Mouse (Mus musculus) colon, adult 2 months (tissue): Measurements from ENCODE around the gene Olfr466. TPM values are rescaled to one million over a fixed set of nuclear protein-coding genes. Genes with fewer than 3 reads are reported as not detected.

Source experiments
- polyA plus RNA-seq: library from polyadenylated mRNA; depleted of rRNA; stranded (reverse); fragments of >200 nt; gene quantifications from 2 replicates; pipeline ENCODE4 v1.2.3, GENCODE M21; 2012; rRNA removed

Olfr466 gene
- not detected in 2 replicates for polyA plus RNA-seq

DNA sequence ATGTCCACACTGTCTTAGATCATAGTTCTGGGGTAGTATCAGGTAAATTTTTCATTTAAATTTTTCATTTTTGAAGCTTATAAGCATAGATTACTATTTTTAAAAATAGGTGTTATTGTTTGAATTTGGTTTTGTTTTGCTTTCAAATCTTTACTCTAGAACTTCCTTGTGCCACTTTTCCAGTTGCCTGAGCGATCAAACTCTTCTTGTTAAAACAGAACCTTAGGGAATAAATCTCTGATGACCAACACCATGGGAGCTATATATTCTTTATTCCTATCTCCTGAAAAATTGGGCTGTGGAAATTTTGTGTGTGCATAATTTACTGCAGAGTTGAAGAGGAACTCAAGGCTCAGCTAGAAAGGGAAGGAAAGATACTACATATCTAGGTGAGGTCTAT is at the start of gene Olfr466:
TSS of gene Olfr466 (plus strand) at position 301 of the 400 bp plus-strand sequence.

DNA sequence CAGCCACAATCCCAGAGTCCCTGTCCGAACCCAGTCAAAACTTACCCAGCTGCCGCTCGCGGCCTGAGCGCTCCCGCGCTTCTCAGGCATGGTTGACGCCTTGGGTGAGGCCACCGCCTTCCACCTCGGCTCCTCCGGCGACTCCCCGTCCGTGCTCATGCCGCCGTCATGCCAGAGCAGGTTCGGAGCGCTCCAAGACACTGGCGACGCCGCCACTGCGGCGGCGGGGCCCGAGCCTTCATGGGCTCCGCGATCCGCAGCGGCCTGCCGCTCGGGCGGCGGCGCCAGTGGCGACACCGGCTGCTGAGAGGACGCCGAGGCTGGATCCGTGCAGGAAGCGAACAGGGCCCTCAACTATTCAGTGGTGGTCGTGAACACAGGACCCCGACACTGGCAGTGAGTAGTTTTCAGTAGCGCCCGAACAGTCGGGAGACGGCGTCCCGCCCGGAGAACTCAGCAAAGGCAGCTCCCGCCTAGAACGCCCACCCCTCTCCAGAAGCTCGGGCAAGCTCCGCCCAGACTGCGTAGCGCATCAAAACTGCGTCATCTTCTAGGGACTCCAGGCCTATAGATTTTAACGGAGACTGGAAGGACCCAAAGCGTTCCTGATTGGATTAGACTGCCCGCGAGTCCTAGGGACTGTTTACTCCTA is 37.5 kb upstream of the Olfr466 start, which contains the start of gene Mfsd14b:
TSS of gene Mfsd14b (minus strand) at position 517 of the 652 bp plus-strand sequence.

DNA sequence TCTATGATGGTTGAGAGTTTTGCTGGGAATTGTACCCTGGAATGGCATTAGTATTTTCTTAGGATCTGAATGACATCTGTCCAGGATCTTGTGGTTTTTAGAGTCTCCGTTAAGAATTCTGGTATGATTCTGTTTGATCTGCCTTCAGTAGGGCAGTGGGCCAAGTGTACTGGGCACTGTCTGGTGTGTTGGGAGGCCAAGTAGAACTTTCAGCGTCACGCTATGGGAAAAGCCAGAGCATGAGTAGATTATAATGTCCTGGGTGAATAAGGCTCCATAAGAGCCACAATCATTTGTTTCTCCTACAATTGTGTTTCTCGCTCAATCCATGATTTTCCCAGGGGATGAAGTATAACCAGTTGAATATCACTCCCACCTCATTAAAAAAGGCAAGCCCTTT is 12.3 kb upstream of the Olfr466 start, which contains the start of gene Olfr465-ps1:
TSS of gene Olfr465-ps1 (plus strand) at position 301 of the 400 bp plus-strand sequence.

Other genes starting within 250 kb of the Olfr466 start
- 0.17 and 0.23 TPM in 2 replicates for gene Cntnap3, start 246.3 kb upstream of the Olfr466 start, polyA plus RNA-seq
- not detected in 2 replicates for gene Spata31, start 232.8 kb upstream of the Olfr466 start, polyA plus RNA-seq
- not detected in 2 replicates for gene Spata31d1c, start 117.2 kb upstream of the Olfr466 start, polyA plus RNA-seq
- gene Prss47, start 97.5 kb upstream of the Olfr466 start, polyA plus RNA-seq: not detected in 2 replicates
- 21.1 and 23.9 TPM in 2 replicates for gene Mfsd14b, start 37.3 kb upstream of the Olfr466 start, polyA plus RNA-seq
- not detected in 2 replicates for gene Olfr465-ps1, start 12.2 kb upstream of the Olfr466 start, polyA plus RNA-seq
- not detected in 2 replicates for gene Nlrp4f, start 55.7 kb downstream of the Olfr466 start, polyA plus RNA-seq
- 0.09 TPM in 1 of 2 replicates, not detected in the other for gene Gm10775, start 109.3 kb downstream of the Olfr466 start, polyA plus RNA-seq
- gene Zfp369, start 128.6 kb downstream of the Olfr466 start, polyA plus RNA-seq: 9.2 and 11.9 TPM in 2 replicates